In the genomic region with DNA sequence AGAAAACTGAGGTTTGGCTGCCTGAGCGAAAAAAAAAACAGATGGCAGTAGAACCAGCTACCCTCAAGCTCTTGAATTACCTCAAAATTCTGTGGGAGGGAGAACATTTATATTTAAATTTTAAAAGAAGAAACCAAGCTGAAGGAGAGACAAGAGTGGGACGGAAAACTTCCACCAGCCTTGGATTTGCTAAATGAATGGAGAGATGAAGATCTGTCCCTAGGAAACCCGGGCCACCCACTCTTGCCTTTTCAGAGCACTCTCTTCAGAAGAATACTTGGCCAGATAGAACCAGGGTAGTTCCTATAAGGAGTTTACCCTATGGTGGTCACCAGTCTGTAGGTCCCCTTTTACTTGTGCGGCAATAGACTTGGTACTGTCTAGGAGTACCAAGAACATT, we compare ENCODE assay signal across 8 mouse cellular contexts. TPM values are rescaled to one million over a fixed set of nuclear protein-coding genes. Genes with fewer than 3 reads are reported as not detected.
DNase-seq lines count a peak whose midpoint lies in the region; ATAC-seq and TF ChIP-seq lines count a peak whose summit lies in the region.

No protein-coding gene starts in this region.

- no peaks in the 10 kb centered on the region for H3K9me3 ChIP-seq in heart, embryonic 10.5 days
- H3K9me3 ChIP-seq in neural tube, embryonic 13.5 days = no peaks in the 10 kb centered on the region

- H3K4me3 ChIP-seq in heart, embryonic 10.5 days = peak overlapping the region; percentile 92
- peak overlapping the region; percentile 97 for H3K4me3 ChIP-seq in testis, adult 2 months (ENCODE audit: control insufficient read depth, low read depth, low read length)
- peak overlapping the region; percentile 75 for H3K4me3 ChIP-seq in left cerebral cortex, adult 2 months
- peak overlapping the region; percentile 92 for H3K4me3 ChIP-seq in neural tube, embryonic 13.5 days

- no peaks in the 10 kb centered on the region for H3K36me3 ChIP-seq in heart, embryonic 10.5 days
- peaks cover 1% of the 10 kb centered on the region for H3K36me3 ChIP-seq in testis, adult 2 months (ENCODE audit: control insufficient read depth, insufficient read depth, low read length)
- no peaks in the 10 kb centered on the region for H3K36me3 ChIP-seq in neural tube, embryonic 13.5 days

- H3K27ac ChIP-seq in heart, embryonic 10.5 days = peak overlapping the region; percentile 92
- H3K27ac ChIP-seq in testis, adult 2 months (ENCODE audit: control insufficient read depth, insufficient read depth, low read depth, low read length) = peak overlapping the region; percentile 90
- H3K27ac ChIP-seq in left cerebral cortex, adult 2 months = peak overlapping the region; percentile 89
- H3K27ac ChIP-seq in neural tube, embryonic 13.5 days (replicated peaks) = peak overlapping the region; percentile 84

- intact Hi-C loops in left cerebral cortex, adult 2 months (cut with DNase I) = loop anchor here (1.0 to 10.0 kb wide), 3 partner anchors 26 to 368 kb away; partner anchors contain the start of gene Chid1

- DNase-seq in heart, embryonic 10.5 days (ENCODE audit: low spot score) = no peak
- no peak for DNase-seq in heart, adult 11 months
- DNase-seq in testis, postnatal 10 days (ENCODE audit: low spot score) = no peak
- DNase-seq in left cerebral cortex, adult 2 months (ENCODE audit: extremely low spot score in 1 of 2, low spot score in 2 of 2) = peak; percentile 28 to 38
- DNase-seq in gastrocnemius, postnatal 4 days (ENCODE audit: low spot score in 2 of 2) = no peak
- DNase-seq in adrenal gland, adult 2 months = no peak

- TF ChIP-seq CTCF in testis, adult 2 months (IDR thresholded peaks at IDR 0.05; ENCODE audit: control insufficient read depth, insufficient read depth, insufficient replicate concordance, low read depth, low read length) = no peak
- no peak for TF ChIP-seq CTCF in left cerebral cortex, adult 2 months (IDR thresholded peaks at IDR 0.05)

- TF ChIP-seq POLR2A in testis, adult 2 months (IDR thresholded peaks at IDR 0.05; ENCODE audit: control insufficient read depth, low read depth, low read length) = no peak

- no peak for ATAC-seq in neural tube, embryonic 13.5 days (ENCODE audit: low read depth)

- 68% methylated on average over 4 of the region's 4 CpGs for WGBS in heart, embryonic 10.5 days
- 67% methylated on average over 4 of the region's 4 CpGs for WGBS in neural tube, embryonic 13.5 days

- H3K4me2 ChIP-seq in neural tube, embryonic 13.5 days = peak overlapping the region; percentile 61

- H3K9ac ChIP-seq in neural tube, embryonic 13.5 days = peak overlapping the region; percentile 70

- peaks cover 27% of the 10 kb centered on the region for H3K27me3 ChIP-seq in heart, embryonic 10.5 days (ENCODE audit: insufficient read depth, poor library complexity, severe bottlenecking)
- no peaks in the 10 kb centered on the region for H3K27me3 ChIP-seq in testis, adult 2 months (ENCODE audit: control insufficient read depth, insufficient read depth, low read length)
- H3K27me3 ChIP-seq in neural tube, embryonic 13.5 days = peaks cover 21% of the 10 kb centered on the region

- H3K4me1 ChIP-seq in heart, embryonic 10.5 days = peaks cover 25% of the 10 kb centered on the region
- peaks cover 2% of the 10 kb centered on the region for H3K4me1 ChIP-seq in testis, adult 2 months (ENCODE audit: control insufficient read depth, insufficient read depth, low read length)
- peaks cover 30% of the 10 kb centered on the region for H3K4me1 ChIP-seq in neural tube, embryonic 13.5 days (replicated peaks)

RNA-seq across cellular contexts. Expression of gene Tollip, which starts 15.5 kb away (rescaled TPM):
- 39.6 and 45.1 TPM in 2 replicates for polyA plus RNA-seq in heart, embryonic 10.5 days (2016; fragmentation: Nextera tagmentation; extraction: Ambion mirVana)
- polyA plus RNA-seq in testis, adult 2 months (2012; rRNA removed) = 232 TPM in 2 replicates
- total RNA-seq in left cerebral cortex, adult 2 months (2021) = 100 to 1,000 TPM; 116 to 132 TPM
- polyA plus RNA-seq in neural tube, embryonic 13.5 days (2015; fragmentation: Nextera tagmentation; extraction: Ambion mirVana) = 66.8 and 68.9 TPM in 2 replicates
- total RNA-seq in gastrocnemius, postnatal 4 days (2021) = 10 to 100 TPM; 31.1 to 34.3 TPM
- total RNA-seq in adrenal gland, adult 2 months (2021) = 10 to 100 TPM; 58.2 to 61.5 TPM
- polyA plus RNA-seq in adrenal gland, adult 2 months (2012; rRNA removed) = 51.2 and 81.5 TPM in 2 replicates

RNA-seq across cellular contexts. Expression of gene Brsk2, which starts 46.8 kb away (rescaled TPM):
- 0.12 and 0.19 TPM in 2 replicates for polyA plus RNA-seq in heart, embryonic 10.5 days (2016; fragmentation: Nextera tagmentation; extraction: Ambion mirVana)
- polyA plus RNA-seq in testis, adult 2 months (2012; rRNA removed) = 99.9 and 110 TPM in 2 replicates
- total RNA-seq in left cerebral cortex, adult 2 months (2021) = 100 to 1,000 TPM; 223 to 224 TPM
- 20.1 and 20.6 TPM in 2 replicates for polyA plus RNA-seq in neural tube, embryonic 13.5 days (2015; fragmentation: Nextera tagmentation; extraction: Ambion mirVana)
- total RNA-seq in gastrocnemius, postnatal 4 days (2021) = under 1 TPM; 0.78 to 0.96 TPM
- 1 to 10 TPM; 3.1 to 3.8 TPM for total RNA-seq in adrenal gland, adult 2 months (2021)
- 2.1 and 2.5 TPM in 2 replicates for polyA plus RNA-seq in adrenal gland, adult 2 months (2012; rRNA removed)

Comparison
In these comparisons a context has a peak if more than half of its experiments do, and no peak if none do; other contexts are left out.
1. DNase-seq: peak in left cerebral cortex, adult 2 months (2 of 2); none in heart, embryonic 10.5 days (single experiment), heart, adult 11 months (single experiment), testis, postnatal 10 days (single experiment), gastrocnemius, postnatal 4 days (0 of 2) and adrenal gland, adult 2 months (single experiment).
2. Peak in every context shown above with its lines, with median percentiles within 50 percentile points of each other: H3K27ac ChIP-seq and H3K4me3 ChIP-seq.